Mouse (Mus musculus) left cerebral cortex, postnatal 4 days (tissue): ENCODE results near the gene Comp. TPM values are rescaled to one million over a fixed set of nuclear protein-coding genes. Genes with fewer than 3 reads are reported as not detected.

Source experiments
- DNase-seq: peaks from one replicate; pipeline ENCODE4 v3.0.0-alpha.2; 2022
- intact Hi-C: fragments of 180-260 bp; cut with DNase I; formaldehyde crosslinking; loops from one replicate; pipeline ENCODE4 v1.15.1; 2025
- total RNA-seq, 2 experiments: library from RNA; stranded (reverse); gene quantifications; 2 replicates each; pipeline ENCODE4 v1.2.3; 2021

Comp gene
- total RNA-seq, 2 experiments from 2014 or later, result 0.20 TPM; not detected in 1

DNA sequence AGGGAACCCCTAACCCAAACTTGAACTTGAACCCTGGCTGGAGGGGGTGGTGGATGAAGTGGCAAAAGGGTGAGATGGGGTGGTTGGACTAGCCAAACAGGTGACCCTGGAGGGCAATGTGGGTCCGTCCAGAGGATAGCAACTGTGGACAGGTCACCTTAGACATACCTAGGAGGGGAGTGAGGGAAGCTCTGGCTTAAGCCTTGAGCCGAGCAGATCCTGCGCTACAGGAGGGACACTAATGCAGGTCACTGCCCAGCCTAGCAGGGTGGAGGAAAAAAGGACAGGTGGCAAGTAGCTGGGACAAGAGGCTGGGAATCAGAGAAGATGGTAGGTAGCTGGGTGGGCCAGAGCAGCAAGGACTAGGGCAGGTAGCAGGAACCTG lies 21.4 kb upstream of the Comp start:
- intact Hi-C loops, result no loop called here
- no peak for DNase-seq

DNA sequence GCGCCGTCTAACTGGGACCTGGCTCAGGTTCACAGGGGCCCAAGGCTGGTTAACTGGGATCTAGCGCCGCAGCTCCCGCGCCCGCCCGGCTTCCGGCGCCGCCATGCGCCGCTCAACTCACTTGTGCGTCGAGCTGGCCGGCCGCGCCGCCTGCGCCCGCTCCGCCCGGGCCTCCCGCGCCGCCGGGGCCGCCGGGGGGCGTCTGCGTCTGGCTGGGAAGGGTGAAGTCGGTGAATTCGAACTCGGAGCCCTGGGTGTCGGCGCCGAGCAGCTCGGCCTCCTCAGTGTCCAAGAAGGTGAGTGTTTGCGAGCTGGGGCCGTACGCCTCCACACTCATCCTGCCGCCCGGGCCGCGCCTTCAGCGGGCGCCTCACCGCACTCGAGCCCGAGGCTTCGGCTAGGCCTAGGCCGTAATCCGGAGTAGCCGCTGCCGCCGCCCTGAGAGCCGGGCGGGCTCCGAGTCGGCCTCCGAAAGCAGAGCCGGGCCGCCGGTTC lies 20.7 kb upstream of the Comp start:
- DNase-seq, result no peak
- intact Hi-C loops, result no loop called here

DNA sequence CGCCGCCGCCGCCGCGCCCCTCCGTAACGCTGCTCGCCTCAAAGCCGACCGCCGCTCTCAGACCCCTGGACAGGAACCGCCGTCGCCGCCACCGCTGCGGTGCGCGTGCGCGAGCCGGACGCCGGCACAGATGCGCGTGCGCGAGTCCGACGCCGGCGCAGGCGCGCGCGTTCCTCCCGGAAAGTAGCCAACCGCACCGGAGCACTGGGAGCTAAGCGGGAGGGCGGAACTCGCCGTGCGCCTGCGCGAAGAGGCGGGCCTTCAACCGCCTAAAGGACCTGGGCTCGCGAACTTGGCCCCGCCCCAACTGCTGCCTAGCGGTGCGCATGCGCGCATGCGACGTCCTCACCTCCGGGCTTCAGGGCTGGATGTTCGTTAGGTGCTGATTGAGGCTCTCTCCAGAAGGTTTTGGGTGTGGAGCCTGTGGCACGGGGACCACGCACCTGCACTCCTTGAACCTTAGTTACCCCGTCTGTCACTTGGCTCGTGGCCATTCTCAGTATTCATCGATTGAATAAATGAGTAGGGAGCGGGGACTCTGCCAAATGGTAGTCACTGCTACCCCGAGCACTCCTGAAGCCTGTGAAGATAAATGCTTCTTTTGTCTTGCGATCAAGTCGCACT lies 20.1 kb upstream of the Comp start, which contains the start of gene Upf1:
Upf1 (minus strand) TSS at position 85 of the 624 bp plus-strand sequence.
- intact Hi-C loops, result no loop called here
- DNase-seq, result peak; percentile 100

DNA sequence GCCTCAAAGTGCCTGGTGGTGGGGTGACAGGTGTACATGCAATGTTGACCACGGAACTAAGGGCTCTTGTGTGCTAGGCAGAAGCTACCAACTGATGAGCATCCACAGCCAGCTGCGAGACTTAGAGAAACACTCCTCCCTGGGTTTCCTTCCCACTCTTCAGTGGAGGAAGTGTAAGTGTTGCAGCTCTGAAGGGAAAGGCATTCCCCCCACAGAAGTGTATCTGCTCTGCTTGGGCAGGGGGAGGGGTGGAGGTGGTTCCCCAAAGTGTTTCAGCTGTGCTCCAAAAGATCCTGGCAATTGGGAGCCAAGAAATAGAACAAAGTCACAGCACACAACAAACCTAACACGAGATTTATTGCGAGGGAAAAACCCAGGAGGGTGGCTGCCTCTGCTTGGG lies 19.4 kb upstream of the Comp start:
- intact Hi-C loops, result no loop called here

DNA sequence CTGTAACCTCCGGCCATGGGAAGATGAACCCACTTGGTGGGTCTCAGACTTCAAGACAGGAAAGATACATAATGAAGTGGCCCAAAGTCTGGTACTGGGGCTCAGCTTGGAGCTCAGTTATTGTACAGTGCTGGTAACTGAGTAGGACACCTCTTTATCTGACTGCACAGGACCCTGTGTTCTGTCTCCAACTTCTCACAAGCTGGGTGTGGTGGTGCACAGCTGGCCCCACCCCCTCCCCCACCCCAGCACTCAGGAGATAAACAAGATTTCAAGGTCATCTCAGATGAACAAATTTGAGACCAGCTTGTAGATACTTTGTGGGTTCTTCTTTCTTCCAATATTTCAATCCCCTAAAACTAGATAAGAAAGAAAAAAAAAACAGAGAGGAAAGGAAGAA lies 17.2 kb upstream of the Comp start:
- intact Hi-C loops, result no loop called here
- no peak for DNase-seq

More for the DNA sequence above, 19.4 kb upstream of the Comp start:
- no peak for DNase-seq

DNA sequence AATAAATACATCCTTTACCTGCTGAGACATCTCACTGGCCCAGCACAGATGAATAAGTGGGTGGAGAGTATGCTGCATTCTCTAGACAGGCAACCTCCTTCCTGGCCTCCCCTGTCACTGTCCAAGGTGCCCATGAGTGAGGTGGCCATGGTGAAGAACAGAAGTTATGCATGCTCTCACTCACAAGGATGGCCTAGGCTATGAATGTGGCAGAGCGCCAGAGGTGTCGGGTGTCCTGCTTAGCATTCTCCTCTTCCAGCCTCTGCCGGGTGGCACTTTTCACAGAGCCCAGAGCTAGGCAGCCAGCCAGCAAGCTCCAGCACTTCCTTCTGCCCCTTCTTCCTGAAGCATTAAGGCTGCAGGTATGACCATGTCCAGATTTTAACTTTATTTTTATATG lies 13.9 kb upstream of the Comp start:
- intact Hi-C loops, result no loop called here

DNA sequence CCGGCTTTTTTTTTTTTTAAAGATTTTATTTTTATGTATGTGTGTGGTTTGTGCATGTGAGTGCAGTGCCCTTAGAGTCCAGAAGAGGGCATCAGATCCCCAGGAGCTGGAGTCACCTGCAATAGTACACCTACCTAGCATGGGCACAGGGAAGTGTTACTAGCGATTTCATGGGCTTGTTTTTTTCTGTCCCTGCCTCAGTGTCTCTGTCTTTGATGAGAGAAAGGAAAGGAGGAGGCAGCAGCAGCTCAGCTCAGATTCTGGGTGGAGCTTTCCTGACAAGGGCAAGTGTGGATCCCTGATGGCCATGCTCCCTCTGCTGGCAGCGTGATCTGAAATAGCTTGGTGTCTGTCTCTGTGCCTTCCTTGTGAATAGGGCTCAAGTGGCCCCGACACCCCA lies 12.6 kb upstream of the Comp start:
- intact Hi-C loops, result no loop called here
- no peak for DNase-seq

More for the DNA sequence above, 13.9 kb upstream of the Comp start:
- peak; percentile 57 for DNase-seq

DNA sequence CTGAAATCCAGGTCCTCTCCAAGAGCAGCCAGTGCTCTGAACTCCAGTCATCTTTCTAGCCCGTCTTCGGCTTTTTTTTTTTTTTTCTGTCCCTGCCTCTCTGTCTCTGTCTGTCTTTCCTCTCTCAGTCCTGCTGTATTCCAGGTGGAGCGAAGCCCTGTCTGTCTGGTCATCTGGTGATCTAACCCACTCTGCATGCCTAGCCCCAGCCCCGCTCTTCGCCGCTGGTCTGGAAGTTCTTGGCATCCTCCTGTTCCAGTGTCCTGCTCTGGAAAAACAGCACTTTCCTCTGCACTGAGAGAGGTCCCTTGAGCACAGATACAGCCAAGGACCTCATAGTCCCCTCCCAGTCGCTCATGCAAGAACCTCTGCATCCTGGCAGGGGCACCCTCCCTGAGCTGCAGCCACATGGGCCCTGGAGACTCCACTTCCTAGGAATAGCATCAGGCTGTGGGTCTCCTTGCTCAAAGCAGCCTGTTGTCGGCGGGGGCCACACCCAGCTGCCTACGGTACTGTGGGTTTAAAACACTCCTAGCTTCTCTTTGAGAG lies 11.8 kb upstream of the Comp start:
- no peak for DNase-seq
- intact Hi-C loops, result no loop called here

DNA sequence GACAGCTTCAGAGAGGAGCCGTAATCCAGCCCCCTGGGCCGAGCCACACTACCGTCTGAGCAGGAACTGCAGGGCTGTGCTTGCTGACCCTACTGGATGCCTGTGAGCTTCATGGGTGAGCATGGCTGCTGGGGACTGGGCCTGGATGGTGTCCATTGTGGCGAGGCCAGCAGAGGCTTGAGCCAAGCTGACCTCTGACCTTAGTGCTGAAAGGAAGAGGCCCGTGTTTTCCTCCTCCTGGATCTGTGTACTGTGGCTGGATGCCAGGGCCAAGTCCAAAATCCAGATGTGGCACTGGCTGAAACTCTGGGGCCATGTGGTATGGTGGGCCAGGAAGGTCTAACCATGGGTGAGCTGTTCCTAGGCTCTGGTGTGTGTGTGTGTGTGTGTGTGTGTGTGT lies 9.3 kb upstream of the Comp start:
- no peak for DNase-seq
- intact Hi-C loops, result no loop called here

DNA sequence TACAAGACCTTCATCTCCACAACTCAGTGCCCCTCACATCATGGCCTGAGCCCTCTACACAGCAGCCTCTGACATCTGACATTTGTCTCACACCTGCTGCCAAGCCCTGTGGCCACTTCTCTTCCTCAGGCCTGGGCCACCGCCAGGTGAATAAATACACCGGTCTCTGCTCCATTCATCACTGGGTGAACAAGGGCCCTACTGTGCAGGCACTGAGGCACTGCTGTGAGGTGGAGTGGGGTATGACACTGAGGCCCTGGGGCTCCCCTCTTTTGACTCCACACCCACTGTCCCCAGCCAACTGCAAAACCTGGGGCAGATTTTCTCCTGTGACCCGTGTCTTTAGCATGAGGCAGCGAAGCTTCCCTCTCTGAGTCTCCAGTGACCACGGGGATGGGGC lies 6.8 kb upstream of the Comp start:
- intact Hi-C loops, result no loop called here
- no peak for DNase-seq

DNA sequence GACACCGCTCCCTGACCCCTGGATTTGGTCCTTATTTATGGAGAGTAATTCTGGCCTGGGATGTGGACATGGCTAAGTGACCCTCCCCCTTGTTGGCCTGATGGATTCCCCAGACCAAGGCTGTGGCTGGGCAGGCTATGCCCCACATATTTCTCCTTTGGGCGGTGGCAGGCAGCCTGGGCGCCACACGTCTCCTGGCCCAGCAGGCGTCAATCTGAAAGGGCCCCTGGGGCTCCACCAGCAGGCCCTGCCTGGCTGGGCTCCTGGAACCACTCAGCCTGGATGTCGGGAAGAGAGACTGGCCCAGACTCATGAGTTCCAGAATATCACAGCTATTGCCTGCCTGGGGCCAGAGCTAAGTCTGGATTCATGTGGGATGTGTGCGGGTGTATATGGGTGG lies 2.9 kb upstream of the Comp start:
- DNase-seq, result no peak
- intact Hi-C loops, result no loop called here

DNA sequence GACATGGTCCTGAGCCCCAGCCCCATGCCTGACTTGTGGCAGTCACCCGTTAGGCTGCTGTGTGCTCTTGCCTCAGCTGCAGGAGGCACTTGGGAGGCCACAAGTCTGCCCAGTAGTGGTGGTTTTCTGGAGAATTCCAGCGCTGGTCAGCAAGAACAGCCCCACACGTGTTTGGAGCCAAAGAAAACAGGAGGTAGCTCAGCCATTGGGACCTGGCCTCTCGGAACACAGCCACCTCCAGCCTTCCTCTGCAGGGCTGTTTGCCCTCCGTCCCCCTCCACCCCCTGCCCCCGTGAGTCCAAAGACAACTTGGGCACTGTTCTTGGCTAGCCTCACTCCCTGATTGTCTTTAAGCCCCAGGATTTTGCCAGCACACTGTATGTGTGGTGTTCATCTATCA lies 1.4 kb upstream of the Comp start:
- no peak for DNase-seq
- intact Hi-C loops, result no loop called here

DNA sequence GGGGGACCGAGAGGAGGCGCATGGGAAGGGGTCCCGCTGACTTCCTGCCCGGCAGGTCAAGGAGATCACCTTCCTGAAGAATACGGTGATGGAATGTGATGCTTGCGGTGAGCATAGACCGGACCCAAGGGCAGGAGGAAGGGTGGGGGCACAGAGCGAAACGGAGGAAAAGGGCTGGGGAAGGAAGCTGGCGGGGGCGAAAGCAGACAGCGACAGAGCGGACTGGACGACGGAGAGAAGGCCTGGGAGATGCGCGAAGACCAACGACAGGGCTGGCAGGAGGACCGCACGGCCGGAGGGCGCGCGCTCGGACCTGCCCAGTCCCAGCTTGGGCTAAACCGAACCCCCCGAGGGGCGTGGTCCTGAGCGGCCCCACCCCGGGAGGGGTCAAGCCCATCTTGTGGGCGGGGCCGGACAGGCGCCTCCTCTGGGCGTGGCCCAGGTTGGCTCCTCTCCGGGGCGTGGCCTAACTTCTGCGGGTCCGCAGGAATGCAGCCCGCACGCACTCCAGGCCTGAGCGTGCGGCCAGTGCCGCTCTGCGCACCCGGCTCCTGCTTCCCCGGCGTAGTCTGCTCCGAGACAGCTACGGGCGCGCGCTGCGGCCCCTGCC lies 1.1 kb downstream of the Comp start:
- intact Hi-C loops, result no loop called here
- DNase-seq, result peak; percentile 58

DNA sequence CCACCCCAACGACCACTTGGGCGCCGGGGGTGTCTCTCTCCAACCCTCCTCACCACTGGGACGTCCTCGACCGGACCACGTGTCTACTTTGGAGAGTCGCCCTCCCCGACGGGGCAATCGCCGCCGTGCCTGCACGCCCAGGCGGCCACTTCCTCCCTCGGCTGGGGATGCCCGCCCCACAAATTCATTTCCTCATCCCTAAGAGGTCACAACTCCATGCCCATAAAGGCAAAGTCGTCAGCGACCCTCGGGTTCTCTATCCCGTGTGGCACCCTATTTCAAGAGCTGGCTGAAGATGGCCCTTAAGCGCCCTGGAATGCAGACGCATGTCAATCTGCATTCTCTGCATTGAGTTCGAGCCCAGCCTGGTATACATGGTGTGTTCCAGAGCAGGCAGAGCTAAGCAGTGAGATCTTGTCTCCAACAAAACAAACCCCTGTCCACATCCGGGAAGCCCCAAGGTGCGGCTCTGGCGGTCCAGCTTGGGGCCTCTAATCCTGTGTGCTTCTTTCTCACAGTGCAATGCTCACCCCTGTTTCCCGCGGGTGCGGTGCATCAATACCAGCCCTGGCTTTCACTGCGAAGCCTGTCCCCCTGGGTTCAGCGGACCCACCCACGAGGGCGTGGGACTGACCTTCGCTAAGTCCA lies 2.0 kb downstream of the Comp start:
- intact Hi-C loops, result no loop called here
- no peak for DNase-seq

DNA sequence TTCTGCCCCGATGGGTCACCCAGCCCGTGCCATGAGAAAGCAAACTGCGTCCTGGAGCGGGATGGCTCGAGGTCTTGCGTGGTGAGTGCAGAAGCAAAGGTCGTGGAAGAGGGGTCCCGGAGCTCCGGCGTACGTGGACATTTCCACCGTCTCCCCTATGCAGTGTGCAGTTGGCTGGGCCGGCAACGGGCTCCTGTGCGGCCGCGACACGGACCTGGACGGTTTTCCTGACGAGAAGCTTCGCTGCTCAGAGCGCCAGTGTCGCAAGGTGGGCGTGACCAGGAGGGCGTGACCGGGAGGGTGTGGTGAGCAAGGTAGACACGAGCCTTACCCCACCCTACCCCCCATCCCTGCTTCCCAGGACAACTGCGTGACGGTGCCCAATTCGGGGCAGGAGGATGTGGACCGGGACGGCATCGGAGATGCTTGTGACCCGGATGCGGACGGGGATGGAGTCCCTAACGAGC lies 3.0 kb downstream of the Comp start:
- DNase-seq, result no peak
- intact Hi-C loops, result no loop called here

DNA sequence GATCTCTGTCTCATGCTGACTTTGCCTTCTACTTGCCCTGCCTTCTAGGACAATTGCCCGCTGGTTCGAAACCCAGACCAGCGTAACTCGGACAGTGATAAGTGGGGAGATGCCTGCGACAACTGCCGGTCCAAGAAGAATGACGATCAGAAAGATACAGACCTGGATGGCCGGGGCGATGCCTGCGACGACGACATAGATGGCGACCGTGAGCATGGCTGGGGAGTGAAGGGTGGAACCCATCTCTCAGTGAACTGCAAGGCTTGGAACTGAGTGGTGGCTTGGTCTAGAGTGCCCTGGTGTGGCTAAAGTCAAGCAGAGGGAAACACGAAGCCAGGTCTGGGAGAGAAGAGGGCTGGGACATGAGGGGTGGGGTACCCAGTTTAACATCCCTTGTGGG lies 3.7 kb downstream of the Comp start:
- intact Hi-C loops, result no loop called here

DNA sequence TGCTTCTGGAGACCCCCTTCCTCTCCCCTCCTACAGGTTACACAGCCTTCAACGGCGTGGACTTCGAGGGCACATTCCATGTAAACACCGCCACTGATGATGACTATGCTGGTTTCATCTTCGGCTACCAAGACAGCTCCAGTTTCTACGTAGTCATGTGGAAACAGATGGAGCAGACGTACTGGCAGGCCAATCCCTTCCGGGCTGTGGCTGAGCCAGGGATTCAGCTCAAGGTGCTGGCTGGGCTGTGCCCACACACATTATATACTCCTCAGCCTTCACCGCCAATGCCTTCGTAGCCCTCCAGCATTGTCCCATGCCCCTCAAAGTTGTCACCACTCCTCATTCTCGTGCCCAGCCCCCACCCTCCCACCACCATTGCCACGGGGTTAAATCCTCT lies 6.7 kb downstream of the Comp start:
- intact Hi-C loops, result loop anchor here (5.0 kb wide), 1 partner anchor 122 kb away; no protein-coding TSS in a partner anchor
- no peak for DNase-seq

More for the DNA sequence above, 3.7 kb downstream of the Comp start:
- no peak for DNase-seq

DNA sequence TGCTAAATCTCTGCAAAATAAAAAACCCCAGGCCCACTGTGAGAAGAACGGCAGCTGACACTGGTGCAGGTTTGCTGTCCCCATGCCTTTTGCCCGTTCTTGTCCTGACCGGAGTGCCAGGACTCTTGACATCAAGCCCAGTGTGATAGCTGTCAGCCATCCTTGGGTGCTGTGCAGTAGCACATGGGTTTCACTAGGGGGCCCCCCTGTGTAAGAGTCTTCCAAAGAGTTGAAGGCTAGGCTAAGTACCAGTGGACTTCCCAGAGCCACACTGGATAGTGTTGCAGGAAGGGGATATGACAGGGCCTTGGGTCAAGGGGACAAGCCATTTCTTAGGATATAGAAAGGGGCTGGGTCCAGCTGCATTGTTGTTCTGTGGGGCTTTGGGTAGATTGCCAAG lies 9.9 kb downstream of the Comp start:
- peak; percentile 73 for DNase-seq
- intact Hi-C loops, result loop anchor here (5.0 kb wide), 1 partner anchor 119 kb away; no protein-coding TSS in a partner anchor

DNA sequence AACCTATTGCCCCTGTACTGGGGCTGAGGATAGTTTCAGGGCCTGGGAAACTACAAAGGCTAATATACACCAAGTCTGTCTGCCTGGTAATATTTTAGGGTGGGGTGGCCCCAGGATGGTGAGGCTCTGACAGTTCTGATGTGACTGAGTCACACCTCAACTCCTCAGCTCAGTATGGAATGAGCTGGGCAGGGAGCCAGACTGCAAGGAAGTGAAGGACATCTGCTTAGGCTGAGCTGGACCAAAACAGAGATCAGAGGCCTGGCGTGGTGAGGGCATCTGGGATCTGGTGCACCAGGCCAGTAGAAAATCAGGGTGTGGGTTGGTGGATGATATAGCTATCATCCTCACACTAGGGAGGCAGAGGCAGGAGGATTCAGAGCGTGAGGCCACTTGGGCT lies 16.3 kb downstream of the Comp start:
- DNase-seq, result no peak
- intact Hi-C loops, result no loop called here

DNA sequence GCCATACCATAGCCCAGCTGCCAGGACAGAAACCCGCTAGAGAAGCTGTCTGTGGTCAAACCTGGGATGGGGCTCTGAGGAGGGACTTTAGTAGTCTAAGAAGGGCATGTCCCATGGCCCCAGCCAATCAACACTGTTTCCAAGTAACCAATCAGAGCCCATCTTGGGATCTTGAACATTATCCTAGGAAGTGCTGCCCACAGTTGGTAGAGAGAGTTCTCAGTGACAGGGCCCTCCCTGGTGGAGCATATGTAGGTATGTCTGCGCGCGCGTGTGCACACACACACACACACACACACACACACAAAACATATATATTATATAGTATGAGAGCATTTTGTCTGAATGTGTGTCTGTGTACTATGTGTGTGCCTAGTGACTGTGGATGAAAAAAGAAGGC lies 19.7 kb downstream of the Comp start:
- DNase-seq, result no peak
- intact Hi-C loops, result no loop called here

DNA sequence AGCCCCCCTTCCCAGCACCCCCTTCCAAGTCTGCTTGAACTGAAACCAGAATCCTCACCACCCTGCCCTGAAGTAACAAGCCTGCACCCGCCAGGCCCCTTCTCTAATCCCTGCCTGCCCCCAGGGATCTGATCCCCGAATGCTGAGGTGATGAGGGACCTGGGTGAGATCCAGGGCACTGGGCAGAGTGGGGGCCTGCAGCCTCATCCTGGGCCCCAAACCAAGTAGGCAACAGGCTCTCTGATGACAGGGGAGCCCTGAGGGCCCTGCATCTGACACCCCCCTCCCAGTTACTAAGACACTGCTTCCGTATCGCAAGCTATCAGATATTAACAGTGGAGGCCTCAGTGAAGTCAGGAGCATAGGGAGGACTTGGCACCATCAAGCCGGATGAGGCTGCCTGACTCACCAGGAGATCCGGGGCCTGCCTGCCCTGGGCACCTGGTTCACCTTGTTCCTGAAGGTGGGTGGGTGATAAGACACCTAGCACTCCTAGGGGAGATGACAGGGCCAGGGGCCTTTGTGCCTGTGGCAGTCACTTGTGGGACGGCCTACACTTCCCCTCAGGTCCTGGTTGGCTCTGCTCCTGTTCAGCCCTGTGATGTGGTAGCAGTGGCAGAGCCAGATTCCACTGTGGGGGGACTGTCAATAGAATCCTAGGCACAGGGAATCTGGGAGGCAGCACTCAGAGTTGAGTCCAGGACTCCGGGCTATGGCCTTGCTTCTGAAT lies 21.1 kb downstream of the Comp start:
- DNase-seq, result no peak
- intact Hi-C loops, result no loop called here
